Comparison of ENCODE assay signal across 26 mouse cellular contexts in the genomic region with DNA sequence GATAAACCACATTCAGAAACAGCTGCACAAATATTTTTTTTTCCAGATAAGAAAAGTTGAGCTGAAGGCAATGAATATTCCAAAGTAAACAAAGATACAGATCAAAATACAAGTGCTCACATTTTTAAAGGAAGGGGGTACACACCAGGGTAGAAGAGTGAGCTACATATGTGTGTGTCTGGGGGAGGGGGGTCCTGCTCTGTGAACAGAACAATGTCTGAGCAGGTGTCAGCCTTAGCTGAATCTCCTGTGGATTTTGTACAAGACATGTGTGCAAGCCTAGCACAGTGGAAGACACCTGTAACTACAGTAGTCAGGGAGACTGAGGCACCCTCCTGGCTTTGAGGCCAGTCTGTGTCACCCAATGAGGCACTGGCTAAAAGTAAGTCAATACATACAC.
"Had no signal": no experiment of that assay in that cellular context is flagged by ENCODE, and none has a peak within 500 bp of the region (broad histone marks: within the 10 kb centered on the region; RNA-seq: fewer than 3 reads in every experiment).

No protein-coding gene starts in this region.

- ATAC-seq: forebrain, embryonic 16.5 days; hindbrain, embryonic 16.5 days; inflammation-experienced regulatory T-cells, adult 6 months; intestine, embryonic 16.5 days; liver, embryonic 12.5 days had no signal

- H3K4me3 ChIP-seq: gastrocnemius, adult 2 months; heart, embryonic 10.5 days; heart, embryonic 12.5 days; hindbrain, embryonic 10.5 days; hindbrain, embryonic 12.5 days; kidney, embryonic 15.5 days; layer of hippocampus, adult 2 months; left cerebral cortex, adult 2 months; limb, embryonic 10.5 days; limb, embryonic 12.5 days; liver, embryonic 12.5 days had no signal

- H3K4me2 ChIP-seq: heart, embryonic 12.5 days; hindbrain, embryonic 12.5 days; hindbrain, embryonic 14.5 days; kidney, embryonic 15.5 days; limb, embryonic 12.5 days; liver, embryonic 12.5 days had no signal

- H3K9me3 ChIP-seq: heart, embryonic 10.5 days; heart, embryonic 12.5 days; hindbrain, embryonic 10.5 days; hindbrain, embryonic 12.5 days; kidney, embryonic 15.5 days; limb, embryonic 10.5 days; limb, embryonic 12.5 days; liver, embryonic 12.5 days had no signal

- H3K27me3 ChIP-seq: heart, embryonic 12.5 days; hindbrain, embryonic 12.5 days; limb, embryonic 12.5 days; liver, embryonic 12.5 days had no signal

- H3K27ac ChIP-seq: gastrocnemius, adult 2 months; heart, embryonic 10.5 days; hindbrain, embryonic 10.5 days; hindbrain, embryonic 12.5 days; hindbrain, embryonic 14.5 days; kidney, embryonic 15.5 days; layer of hippocampus, adult 2 months; left cerebral cortex, adult 2 months; limb, embryonic 10.5 days; limb, embryonic 12.5 days; liver, embryonic 12.5 days; liver, embryonic 14.5 days had no signal

- DNase-seq: gastrocnemius, adult 2 months; gastrocnemius, postnatal 10 days; gastrocnemius, postnatal 25 days; heart, adult 18-20 months; heart, postnatal 10 days; heart, postnatal 4 days; kidney, adult 2 months; kidney, postnatal 25 days; kidney, postnatal 4 days; liver had no signal

- H3K36me3 ChIP-seq: heart, embryonic 10.5 days; heart, embryonic 12.5 days; hindbrain, embryonic 10.5 days; hindbrain, embryonic 12.5 days; kidney, embryonic 15.5 days; limb, embryonic 10.5 days; limb, embryonic 12.5 days; liver, embryonic 12.5 days had no signal

- H3K9ac ChIP-seq: heart, embryonic 12.5 days; hindbrain, embryonic 12.5 days; hindbrain, embryonic 14.5 days; kidney, embryonic 15.5 days; limb, embryonic 12.5 days; liver, embryonic 12.5 days; liver, embryonic 14.5 days had no signal

- H3K4me1 ChIP-seq: heart, embryonic 10.5 days; heart, embryonic 12.5 days; hindbrain, embryonic 10.5 days; hindbrain, embryonic 12.5 days; limb, embryonic 10.5 days; limb, embryonic 12.5 days; liver, embryonic 12.5 days had no signal
